Mouse (Mus musculus): Measurements from ENCODE around the gene Hmcn2. TPM values are rescaled to one million over a fixed set of nuclear protein-coding genes. Genes with fewer than 3 reads are reported as not detected.

The Hmcn2 gene
- polyA plus RNA-seq, 1 experiment from 2014 or later, result 0.91 TPM

- peaks cover 44% of the 10 kb centered on the region for H3K27me3 ChIP-seq
- ChIA-PET CTCF (no interaction called here), POLR2A (no interaction called here)
- ATAC-seq, result no peak
- DNase-seq (ENCODE audit: low read depth, low spot score), result no peak
- TF ChIP-seq CTCF (IDR thresholded peaks at IDR 0.05), result no peak
- in situ Hi-C loops (cut with MboI; ENCODE audit: low pct_unique_long_range_greater_than_20kb), result no loop called here
Measured at GRCm38 (mm10) chr2:31341726-31342535, 27.7 kb downstream of the Hmcn2 start.

- CTCF ChIA-PET, result no interaction called here
- DNase-seq (ENCODE audit: low read depth, low spot score) (no peak), ATAC-seq (no peak)
- peaks cover 30% of the 10 kb centered on the region for H3K27me3 ChIP-seq
- in situ Hi-C loops (cut with MboI; ENCODE audit: low pct_unique_long_range_greater_than_20kb), result no loop called here
- TF ChIP-seq CTCF (IDR thresholded peaks at IDR 0.05), result no peak
- POLR2A ChIA-PET, result no interaction called here
Measured at GRCm38 (mm10) chr2:31346096-31346495, 31.9 kb downstream of the Hmcn2 start.

GRCm38 (mm10) chr2:31348373-31348772 lies 34.2 kb downstream of the Hmcn2 start:
- H3K27me3 ChIP-seq, result peaks cover 41% of the 10 kb centered on the region
- ATAC-seq, result no peak
- ChIA-PET CTCF (no interaction called here), POLR2A (no interaction called here)
- no peak for TF ChIP-seq CTCF (IDR thresholded peaks at IDR 0.05)
- DNase-seq (ENCODE audit: low read depth, low spot score), result no peak
- in situ Hi-C loops (cut with MboI; ENCODE audit: low pct_unique_long_range_greater_than_20kb), result no loop called here

- peaks cover 40% of the 10 kb centered on the region for H3K27me3 ChIP-seq
- TF ChIP-seq CTCF (IDR thresholded peaks at IDR 0.05), result no peak
- ChIA-PET POLR2A (no interaction called here), CTCF (no interaction called here)
- no peak for ATAC-seq
- no peak for DNase-seq (ENCODE audit: low read depth, low spot score)
- in situ Hi-C loops (cut with MboI; ENCODE audit: low pct_unique_long_range_greater_than_20kb), result no loop called here
Measured at GRCm38 (mm10) chr2:31348850-31349249, 34.6 kb downstream of the Hmcn2 start.

GRCm38 (mm10) chr2:31356771-31357170 lies 42.6 kb downstream of the Hmcn2 start:
- TF ChIP-seq CTCF (IDR thresholded peaks at IDR 0.05), result no peak
- ChIA-PET CTCF (interaction anchor here (1.2 kb wide), 1 partner anchor 18 kb away, joined by 3 read pairs; no protein-coding TSS in a partner anchor), POLR2A (no interaction called here)
- DNase-seq (ENCODE audit: low read depth, low spot score) (no peak), ATAC-seq (no peak)
- peaks cover 62% of the 10 kb centered on the region for H3K27me3 ChIP-seq
- in situ Hi-C loops (cut with MboI; ENCODE audit: low pct_unique_long_range_greater_than_20kb), result no loop called here

- DNase-seq (ENCODE audit: low read depth, low spot score) (no peak), ATAC-seq (no peak)
- CTCF ChIA-PET, result no interaction called here
- in situ Hi-C loops (cut with MboI; ENCODE audit: low pct_unique_long_range_greater_than_20kb), result no loop called here
- no peak for TF ChIP-seq CTCF (IDR thresholded peaks at IDR 0.05)
- POLR2A ChIA-PET, result no interaction called here
- peaks cover 58% of the 10 kb centered on the region for H3K27me3 ChIP-seq
Measured at GRCm38 (mm10) chr2:31359316-31359715, 45.1 kb downstream of the Hmcn2 start.

- no peak for TF ChIP-seq CTCF (IDR thresholded peaks at IDR 0.05)
- DNase-seq (ENCODE audit: low read depth, low spot score) (no peak), ATAC-seq (no peak)
- ChIA-PET CTCF (no interaction called here), POLR2A (interaction anchor here (0.7 kb wide), 1 partner anchor 10 kb away, joined by 3 read pairs; no protein-coding TSS in a partner anchor)
- H3K27me3 ChIP-seq, result peaks cover 25% of the 10 kb centered on the region
- in situ Hi-C loops (cut with MboI; ENCODE audit: low pct_unique_long_range_greater_than_20kb), result no loop called here
Measured at GRCm38 (mm10) chr2:31367186-31367585, 53.0 kb downstream of the Hmcn2 start.

- no peak for TF ChIP-seq CTCF (IDR thresholded peaks at IDR 0.05)
- in situ Hi-C loops (cut with MboI; ENCODE audit: low pct_unique_long_range_greater_than_20kb), result no loop called here
- CTCF ChIA-PET, result no interaction called here
- DNase-seq (ENCODE audit: low read depth, low spot score) (no peak), ATAC-seq (no peak)
- POLR2A ChIA-PET, result no interaction called here
- H3K27me3 ChIP-seq, result peaks cover 5% of the 10 kb centered on the region
Measured at GRCm38 (mm10) chr2:31371396-31371795, 57.2 kb downstream of the Hmcn2 start.

- TF ChIP-seq CTCF (IDR thresholded peaks at IDR 0.05), result no peak
- CTCF ChIA-PET, result no interaction called here
- peaks cover 3% of the 10 kb centered on the region for H3K27me3 ChIP-seq
- ATAC-seq, result no peak
- in situ Hi-C loops (cut with MboI; ENCODE audit: low pct_unique_long_range_greater_than_20kb), result no loop called here
- no peak for DNase-seq (ENCODE audit: low read depth, low spot score)
- POLR2A ChIA-PET, result no interaction called here
Measured at GRCm38 (mm10) chr2:31372186-31372585, 58.0 kb downstream of the Hmcn2 start.

- TF ChIP-seq CTCF (IDR thresholded peaks at IDR 0.05), result no peak
- POLR2A ChIA-PET, result no interaction called here
- in situ Hi-C loops (cut with MboI; ENCODE audit: low pct_unique_long_range_greater_than_20kb), result no loop called here
- no peak for ATAC-seq
- CTCF ChIA-PET, result no interaction called here
- DNase-seq (ENCODE audit: low read depth, low spot score), result no peak
- H3K27me3 ChIP-seq, result peaks cover 5% of the 10 kb centered on the region
Measured at GRCm38 (mm10) chr2:31374415-31374814, 60.2 kb downstream of the Hmcn2 start.

- in situ Hi-C loops (cut with MboI; ENCODE audit: low pct_unique_long_range_greater_than_20kb), result no loop called here
- peaks cover 16% of the 10 kb centered on the region for H3K27me3 ChIP-seq
- ATAC-seq, result no peak
- POLR2A ChIA-PET, result no interaction called here
- no peak for DNase-seq (ENCODE audit: low read depth, low spot score)
- no peak for TF ChIP-seq CTCF (IDR thresholded peaks at IDR 0.05)
- CTCF ChIA-PET, result no interaction called here
Measured at GRCm38 (mm10) chr2:31376057-31376456, 61.8 kb downstream of the Hmcn2 start.

GRCm38 (mm10) chr2:31377481-31377880 lies 63.3 kb downstream of the Hmcn2 start:
- ChIA-PET CTCF (no interaction called here), POLR2A (no interaction called here)
- in situ Hi-C loops (cut with MboI; ENCODE audit: low pct_unique_long_range_greater_than_20kb), result no loop called here
- DNase-seq (ENCODE audit: low read depth, low spot score), result no peak
- H3K27me3 ChIP-seq, result peaks cover 16% of the 10 kb centered on the region
- ATAC-seq, result no peak
- TF ChIP-seq CTCF (IDR thresholded peaks at IDR 0.05), result no peak

Measured in Patski (cell line).